Mouse (Mus musculus) fibroblast of lung, adult 2 months (primary cell): Measurements from ENCODE around the gene Gm36864.

Experiments
- DNase-seq: peaks from one replicate; pipeline ENCODE4 v3.0.0-alpha.2; 2011; ENCODE audit warnings: low read depth

Gene Gm36864

DNA sequence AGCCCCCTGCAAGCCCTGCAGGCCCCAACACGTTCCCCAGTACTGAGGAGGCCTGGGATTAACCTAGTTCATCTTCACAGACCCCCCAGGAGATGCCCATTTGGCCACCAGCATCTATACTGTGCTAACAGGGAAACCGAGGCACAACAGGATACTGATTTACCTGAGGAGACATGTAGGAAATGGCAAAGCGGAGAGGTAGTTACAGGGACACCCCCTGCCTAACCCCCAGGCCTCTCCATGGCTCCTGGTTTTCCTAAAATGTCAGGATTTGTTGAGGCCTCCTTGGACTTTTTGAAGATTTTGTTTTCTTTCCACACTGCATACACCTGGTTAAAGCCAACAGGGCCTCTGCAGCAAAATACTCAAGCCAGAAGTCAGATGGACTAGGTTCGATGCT, 21.3 kb downstream of the Gm36864 start, which contains the start of gene Acp4:
Gene Acp4, minus strand, starts transcription at position 101 of the 400 bp plus-strand sequence.
- DNase-seq = no peak

DNA sequence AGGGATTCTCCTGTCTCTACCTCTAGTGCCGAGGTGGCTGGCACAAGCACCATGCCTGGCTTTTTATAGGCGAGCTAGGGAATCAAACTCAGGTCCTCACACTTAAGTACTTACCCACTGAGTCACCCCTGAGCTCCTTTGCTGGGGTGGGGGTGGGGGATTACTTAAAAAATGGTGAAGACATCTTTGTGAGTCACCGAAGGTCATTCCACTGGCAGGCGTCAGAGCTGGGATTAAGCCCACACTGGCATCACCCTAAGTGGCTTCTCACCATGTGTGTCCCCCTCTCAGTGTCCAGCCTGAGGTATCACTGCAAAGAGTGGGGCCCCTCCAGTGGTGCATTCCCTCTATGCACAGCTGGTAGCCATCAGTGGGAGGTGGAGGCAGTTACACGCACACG, 24.4 kb downstream of the Gm36864 start:
- DNase-seq = no peak

DNA sequence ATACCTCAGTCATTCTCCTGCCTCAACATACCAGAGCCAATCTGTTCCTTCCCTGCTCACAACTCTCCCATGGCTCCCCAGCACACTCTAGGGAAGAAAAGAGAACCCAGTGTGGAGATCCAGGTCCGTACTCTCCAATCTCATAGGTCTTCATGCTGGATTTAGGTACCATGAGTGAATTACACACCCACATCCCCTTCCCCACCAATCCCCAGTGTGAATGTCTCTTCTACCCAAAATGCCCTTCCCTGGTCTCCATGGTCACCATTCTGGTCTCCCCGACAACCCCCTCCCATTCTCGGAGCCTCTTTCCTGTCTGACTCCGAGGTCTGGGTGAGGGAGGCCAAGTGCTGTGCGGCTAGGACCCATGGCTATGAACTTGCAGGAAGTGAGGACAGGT, 25.2 kb downstream of the Gm36864 start, which contains the start of gene Gm15517:
Gene Gm15517, plus strand, starts transcription at position 301 of the 400 bp plus-strand sequence.
- DNase-seq = no peak

DNA sequence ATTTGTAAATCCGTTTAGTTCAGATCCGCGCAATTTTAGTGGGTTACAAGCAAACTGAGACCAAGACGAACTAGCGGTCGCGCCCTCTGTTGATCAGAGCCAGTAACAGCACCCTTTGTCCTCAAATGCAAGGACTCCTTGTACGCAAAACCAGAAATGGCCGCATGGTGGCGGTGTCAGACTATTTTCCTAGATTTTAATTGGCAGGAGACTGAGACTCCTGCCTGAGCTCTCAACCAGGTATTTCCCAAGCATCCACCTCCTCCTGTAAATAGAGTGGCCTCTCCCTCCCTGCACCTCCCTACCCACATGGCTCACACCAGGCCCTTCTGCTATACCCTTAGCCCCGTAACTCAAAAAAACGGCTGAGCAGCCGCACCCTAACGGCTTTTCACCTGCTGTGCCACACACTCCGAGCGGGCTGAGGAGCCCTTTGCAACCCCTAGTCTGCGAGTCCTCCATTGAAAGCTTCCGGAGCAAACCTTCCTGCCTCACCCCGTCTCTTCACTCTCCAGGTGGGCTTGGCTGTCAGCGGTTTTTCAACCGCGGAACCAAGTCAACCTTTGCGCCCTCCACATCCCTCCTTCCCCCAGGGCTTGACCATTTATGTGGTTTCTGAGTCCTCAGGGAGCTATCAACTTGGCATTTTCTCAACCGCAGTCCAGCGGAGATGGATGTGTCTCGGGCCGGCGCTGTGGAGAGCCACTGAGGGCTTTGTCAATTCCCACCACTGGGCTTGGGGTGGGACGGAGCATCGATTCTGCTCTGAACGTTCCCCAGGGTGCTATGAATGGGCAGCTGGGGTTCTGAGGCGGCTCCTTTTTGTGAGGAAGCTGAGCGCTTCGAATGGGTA, 27.0 kb downstream of the Gm36864 start:
- peak; percentile 79 for DNase-seq

DNA sequence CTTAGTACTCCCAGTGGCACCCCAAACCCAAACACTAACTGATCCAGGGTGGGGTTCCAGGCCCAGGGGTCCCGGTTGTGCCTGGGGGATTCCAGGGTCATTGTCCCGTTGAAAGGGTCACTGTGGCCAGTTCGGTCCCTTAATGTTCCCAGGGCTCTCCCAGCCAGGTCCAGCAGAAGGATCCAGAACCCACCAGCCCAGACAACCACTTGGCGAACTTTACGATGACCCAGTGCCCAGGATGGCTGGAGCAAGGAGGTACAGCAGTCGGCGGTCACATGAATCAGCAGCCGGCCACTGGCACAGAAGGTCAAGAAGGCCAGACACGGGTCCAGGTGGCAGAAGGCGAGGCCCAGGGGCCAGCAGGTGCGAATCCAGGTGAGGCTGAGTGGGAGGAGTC, 32.1 kb downstream of the Gm36864 start:
- DNase-seq = no peak

DNA sequence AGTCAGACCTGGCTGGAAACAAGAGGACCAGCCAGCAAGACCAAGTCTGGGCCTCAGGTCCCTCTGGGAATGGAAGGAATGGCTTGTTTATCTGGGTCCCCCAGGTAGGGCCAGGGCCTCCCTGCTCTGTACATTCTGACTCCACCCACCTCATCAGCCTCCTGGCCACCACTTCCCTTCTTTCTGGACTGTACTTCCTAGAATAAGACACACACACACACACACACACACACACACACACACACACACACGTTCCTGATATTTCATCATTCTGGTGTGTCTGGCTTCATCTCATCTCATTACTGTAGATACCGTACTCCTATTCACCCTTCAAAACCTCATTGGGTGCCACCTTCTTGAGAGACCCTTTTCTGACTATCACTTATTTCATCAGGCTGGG, 33.4 kb downstream of the Gm36864 start:
- no peak for DNase-seq

DNA sequence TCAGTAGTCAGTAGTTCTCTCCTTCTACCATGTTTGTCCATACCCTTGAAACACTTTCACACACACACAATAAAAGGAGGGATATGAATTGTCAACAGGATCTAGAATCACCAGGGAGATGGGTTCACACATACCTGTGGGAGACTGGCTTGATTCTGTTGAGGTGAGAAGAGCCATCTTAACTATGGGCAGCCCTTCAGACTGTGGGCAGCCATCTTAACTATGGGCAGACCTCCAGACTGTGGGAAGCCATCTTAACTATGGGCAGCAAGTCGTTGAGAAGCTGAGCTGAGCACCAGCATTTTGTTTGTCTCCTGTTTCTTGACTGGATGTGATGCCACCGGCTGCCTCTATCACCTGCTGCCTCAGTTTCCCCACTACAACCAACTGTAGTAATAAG, 35.3 kb downstream of the Gm36864 start:
- DNase-seq = no peak

DNA sequence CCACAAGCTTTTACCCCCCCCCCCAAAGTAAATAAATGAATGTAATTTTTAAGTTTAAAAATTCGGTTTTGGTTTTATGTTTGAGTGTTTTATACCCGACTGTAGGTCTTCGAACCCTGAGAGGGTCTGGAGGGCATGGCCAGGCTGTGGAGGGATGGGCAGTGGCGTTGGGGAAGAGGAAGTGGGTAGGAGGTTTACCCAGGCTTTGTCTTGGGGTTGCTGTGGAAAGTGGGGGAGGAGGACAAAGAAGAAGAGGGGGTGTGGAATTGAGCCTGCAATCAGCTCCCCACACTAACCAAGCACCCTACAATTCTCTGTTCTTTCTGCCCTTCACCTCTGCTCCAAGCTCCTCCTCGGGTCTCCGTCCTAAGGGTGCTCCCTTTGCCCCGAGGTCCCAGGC, 36.6 kb downstream of the Gm36864 start:
- no peak for DNase-seq

DNA sequence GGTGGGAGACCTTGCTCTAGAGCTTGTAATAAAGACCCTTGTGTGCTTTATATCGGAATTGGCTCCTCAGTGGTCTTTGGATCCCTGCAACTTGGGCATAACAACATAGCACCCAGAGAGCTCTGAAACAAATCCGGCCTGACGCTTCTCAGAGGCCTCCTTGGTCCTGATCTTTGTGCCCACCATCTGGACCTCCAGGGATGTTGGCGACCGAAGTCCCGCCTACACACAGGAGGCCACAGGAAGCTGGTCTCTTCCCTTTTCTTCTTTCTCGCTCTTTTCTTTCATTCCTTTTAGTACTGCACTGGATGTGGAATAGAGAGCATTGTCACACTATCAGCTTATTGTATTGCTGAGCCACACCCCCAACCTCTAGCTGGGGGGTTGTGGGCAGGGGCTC, 37.5 kb downstream of the Gm36864 start:
- no peak for DNase-seq

DNA sequence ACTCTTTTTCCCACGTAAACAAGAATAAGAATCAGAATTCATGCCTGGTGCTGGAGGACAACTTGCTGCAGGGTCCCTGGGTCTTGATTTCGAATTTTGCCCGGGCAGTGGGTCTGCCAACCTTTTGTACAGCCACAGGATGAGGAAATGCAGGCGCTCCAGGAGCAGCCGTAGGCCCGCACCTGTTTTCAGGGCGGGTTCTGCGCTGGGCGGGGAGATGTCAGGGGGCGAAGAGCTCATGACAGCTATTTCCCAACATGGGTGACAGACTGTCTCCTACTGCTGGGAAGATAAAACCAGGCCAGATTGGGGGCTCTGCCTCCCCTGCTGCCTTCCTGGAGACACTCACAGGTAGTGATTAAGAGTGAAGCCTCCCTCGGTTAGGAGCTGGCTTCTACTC, 38.1 kb downstream of the Gm36864 start:
- no peak for DNase-seq

DNA sequence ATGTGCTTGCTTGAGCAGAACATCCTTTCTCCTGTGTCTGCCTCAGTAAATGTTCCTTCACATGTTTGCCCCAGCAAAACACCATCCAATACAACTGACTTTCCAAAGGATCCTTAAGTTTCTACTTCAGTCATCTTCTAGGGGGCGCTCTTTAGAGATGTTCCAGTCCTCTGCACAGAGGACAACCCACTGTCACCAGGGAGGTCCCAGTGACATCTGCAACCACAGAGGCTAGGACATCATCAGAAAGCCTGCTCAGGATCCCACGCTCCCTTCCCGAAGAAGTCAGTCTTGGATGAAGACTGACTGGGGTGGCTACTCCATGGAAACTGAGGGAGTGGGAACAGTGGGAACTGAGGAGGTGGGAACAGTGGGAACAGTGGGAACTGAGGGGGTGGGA, 39.6 kb downstream of the Gm36864 start:
- DNase-seq = no peak

DNA sequence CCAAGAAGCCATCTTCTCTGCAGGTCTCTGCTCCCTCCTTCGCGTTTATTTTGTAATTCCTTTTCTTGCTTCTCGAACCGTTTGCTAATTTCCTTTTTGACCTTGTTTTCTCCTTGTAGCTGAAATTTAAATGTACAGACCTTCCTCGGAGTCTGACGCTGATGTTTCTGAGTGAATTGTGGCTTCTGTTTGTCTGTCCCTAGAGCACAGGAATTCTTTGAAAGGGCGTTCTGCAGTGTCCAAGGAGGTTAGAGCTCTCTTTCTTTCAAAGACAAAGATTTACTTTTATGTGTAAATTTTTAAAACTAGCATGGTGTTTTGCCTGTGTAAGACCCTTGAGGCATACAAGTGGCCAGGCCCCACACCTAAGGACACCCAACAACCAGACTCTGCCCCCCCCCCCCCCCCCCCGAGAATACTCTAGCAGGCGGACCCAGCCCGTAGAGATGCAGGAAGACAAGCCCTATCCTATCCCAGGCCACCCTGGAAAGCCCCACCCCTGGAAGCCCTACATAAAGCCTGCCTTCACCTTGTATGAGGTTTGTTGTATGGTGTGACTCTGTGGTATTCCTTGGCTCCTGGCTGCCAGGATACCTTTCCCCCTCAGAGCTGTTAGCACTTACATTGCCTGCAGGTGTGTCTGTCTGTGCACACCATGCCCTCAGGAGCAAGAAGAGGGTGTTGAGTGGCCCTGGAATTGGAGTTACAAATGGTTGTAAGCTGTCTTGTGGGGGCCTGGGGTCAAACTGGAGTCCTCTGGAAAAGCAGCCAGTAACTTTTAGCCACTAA, 40.7 kb downstream of the Gm36864 start:
- DNase-seq = no peak

DNA sequence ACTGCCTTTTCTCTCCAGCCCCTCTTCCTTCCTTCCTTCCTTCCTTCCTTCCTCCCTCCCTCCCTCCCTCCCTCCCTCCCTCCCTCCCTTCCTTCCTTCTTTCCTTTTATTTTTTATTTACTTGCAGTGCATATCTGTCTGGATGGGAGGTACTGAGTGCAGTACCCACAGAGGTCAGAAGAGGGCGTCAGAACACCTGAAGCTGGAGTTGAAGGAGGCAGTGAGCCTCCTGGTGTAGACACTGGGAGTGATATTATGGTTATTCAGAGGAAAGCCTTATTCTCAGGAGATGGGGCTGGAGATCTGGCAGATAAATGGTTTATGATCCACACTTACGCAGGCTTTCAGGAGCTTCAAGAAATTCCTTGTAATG, 41.3 kb downstream of the Gm36864 start:
- no peak for DNase-seq

DNA sequence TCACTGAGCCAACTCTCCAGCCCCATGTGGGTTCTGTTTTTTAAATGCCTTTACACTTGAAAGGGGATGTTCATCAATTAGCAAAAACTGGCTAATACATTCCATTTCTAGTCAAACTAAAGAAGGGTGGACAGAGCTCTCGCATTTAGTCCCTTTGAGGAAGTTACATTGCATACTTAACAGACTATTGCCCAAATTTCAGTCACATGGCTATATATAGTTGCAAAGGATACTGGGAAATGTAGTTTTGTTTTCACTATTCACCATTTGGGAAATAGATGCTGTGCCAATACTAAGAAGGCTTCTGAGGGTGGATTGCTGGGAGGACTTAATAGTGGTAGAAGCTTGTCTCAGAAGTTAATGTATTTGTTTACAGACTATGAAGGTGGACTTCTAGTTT, 45.0 kb downstream of the Gm36864 start:
- DNase-seq = no peak

DNA sequence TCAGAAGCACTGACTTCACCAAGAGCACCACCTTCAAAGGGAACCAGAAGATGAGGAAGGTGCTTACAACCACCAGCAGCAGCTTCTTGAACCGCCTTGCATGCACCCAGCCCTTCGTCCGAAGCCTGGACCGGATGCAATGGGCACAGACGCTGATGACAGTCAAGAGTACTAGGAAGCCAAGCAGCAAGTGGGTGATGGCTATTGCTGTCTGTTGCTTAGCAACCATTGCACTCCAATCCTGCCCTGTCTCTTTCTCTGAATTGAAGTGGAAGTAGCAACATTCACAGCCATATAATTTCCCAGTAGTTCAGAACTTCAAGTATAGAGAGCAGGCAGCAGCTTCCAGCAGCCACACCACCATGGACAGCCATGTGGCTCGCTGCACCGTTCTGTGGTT, 45.6 kb downstream of the Gm36864 start:
- no peak for DNase-seq

DNA sequence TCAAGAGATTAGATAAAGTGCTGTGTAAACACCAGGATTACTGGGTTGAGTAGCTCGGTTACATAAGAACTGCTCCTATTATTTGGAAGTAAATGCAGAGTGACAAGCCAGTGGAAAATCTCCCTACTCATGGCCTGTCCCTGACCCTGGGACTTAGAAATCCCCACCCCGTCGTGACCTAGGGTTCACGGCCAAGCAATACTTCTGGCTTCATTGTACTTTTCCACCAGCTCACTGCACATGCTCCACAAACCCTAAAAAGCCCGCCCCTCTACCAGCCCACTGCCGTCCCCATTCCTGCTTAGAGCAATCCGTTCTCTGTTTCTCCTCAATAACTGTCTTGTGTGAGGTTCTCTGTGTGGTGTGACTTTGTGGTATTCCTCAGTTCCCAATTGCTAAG, 51.8 kb downstream of the Gm36864 start:
- DNase-seq = no peak

DNA sequence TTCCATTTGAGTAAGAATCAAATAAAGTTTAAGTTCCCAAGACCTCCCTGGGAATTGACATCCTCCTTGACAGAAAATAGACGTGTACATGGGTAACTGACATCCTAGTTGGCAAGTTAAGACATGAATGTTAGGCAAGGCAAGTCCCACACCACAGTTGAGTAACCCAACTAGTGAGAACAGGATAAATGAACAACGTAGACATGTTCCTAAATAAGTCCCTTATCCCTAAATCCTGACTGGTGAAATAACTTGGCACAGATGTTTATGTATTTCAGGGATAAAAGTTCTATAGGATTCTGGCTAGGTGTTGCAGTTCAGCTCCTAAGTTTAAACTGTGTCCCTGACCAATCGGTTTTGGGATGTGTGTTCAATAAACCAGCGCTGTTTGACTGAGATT, 55.0 kb downstream of the Gm36864 start:
- DNase-seq = no peak

DNA sequence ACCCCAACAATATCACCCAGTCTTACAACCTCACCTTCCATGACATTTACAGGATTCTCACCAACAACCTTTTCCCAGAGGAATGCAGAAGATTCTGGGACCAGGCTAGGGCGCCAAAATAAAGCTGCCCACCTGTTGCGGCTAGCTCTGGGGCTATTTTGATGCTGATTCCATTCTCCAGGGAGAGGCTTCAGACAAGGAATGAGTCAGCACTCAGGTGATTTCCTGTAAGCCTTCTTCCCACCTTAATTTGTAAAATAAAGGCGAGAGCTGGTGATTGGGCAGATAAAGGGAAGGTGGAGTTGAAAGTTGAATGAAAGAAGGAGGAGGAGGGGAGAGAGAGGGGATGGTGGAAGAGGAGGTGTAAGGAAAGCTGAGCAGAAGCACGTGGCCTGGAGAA, 55.4 kb downstream of the Gm36864 start:
- no peak for DNase-seq
